Mouse (Mus musculus): ENCODE data around the gene Nt5c3b. TPM values are rescaled to one million over a fixed set of nuclear protein-coding genes. Genes with fewer than 3 reads are reported as not detected.

The Nt5c3b gene
- polyA plus RNA-seq (2015; fragmentation: Nextera tagmentation; extraction: Ambion mirVana), result 158 and 167 TPM in 2 replicates

DNA sequence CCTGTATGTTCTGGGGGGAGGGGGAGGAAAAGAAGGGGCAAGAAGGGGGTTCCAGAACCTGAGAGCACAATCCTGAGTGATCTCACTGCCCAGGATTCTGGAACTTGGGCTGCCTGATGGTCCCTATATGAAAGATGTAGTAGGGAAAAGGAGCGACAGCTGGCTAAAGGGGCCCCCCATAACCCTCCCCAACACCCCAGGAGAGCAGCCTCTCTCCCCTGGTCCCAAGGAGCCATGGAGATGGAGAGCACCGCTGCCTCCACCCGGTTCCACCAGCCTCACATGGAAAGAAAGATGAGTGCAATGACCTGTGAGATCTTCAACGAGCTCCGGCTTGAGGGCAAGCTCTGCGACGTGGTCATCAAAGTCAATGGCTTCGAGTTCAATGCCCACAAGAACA, at the start of gene Nt5c3b, which contains the start of gene Klhl10:
Gene Nt5c3b (minus strand): TSS at position 12 of the 400 bp plus-strand sequence.
Gene Klhl10 (plus strand): TSS at position 121 of the 400 bp plus-strand sequence.
- H3K36me3 ChIP-seq, result peaks cover 23% of the 10 kb centered on the region
- H3K9ac ChIP-seq, result peak within 1 kb of the TSS; percentile 94
- H3K27ac ChIP-seq, result peak within 1 kb of the TSS; percentile 63
- H3K9me3 ChIP-seq, result no peaks in the 10 kb centered on the region
- peaks cover 14% of the 10 kb centered on the region for H3K4me1 ChIP-seq
- H3K4me2 ChIP-seq, result peak within 1 kb of the TSS; percentile 70
- 80% methylated on average over 8 of the region's 8 CpGs for WGBS
- peak within 1 kb of the TSS; percentile 82 for H3K4me3 ChIP-seq
- ATAC-seq (ENCODE audit: insufficient number of reproducible peaks, insufficient read depth, low FRiP score, low TSS enrichment, low read depth), result no peak
- H3K27me3 ChIP-seq, result no peaks in the 10 kb centered on the region

DNA sequence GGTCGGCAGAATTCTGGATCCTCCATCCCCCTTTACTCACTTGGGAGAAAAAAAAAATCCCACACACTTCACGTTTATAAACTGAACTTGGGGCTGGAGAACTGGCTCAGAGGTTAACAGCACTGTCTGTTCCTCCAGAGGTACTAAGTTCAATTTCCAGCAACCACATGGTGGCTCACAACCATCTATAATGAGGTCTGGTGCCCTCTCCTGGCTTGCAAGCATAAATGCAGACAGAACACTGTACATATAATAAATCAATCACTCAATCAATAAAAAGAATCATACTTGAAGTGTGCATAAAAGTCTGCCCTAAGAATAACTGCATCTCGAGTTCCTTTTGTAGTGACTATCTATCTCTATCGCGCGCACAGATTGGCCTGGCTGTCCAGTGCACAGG, 49.3 kb upstream of the Nt5c3b start:
- Histone ChIP-seq H3K4me3 (no peak overlapping the region), H3K27ac (no peak overlapping the region), H3K9me3 (no peaks in the 10 kb centered on the region), H3K36me3 (peaks cover 95% of the 10 kb centered on the region), H3K4me2 (no peak overlapping the region), H3K9ac (no peak overlapping the region), H3K4me1 (no peaks in the 10 kb centered on the region), H3K27me3 (no peaks in the 10 kb centered on the region)
- no peak for ATAC-seq (ENCODE audit: insufficient number of reproducible peaks, insufficient read depth, low FRiP score, low TSS enrichment, low read depth)
- WGBS, result 87% methylated on average over 6 of the region's 6 CpGs

DNA sequence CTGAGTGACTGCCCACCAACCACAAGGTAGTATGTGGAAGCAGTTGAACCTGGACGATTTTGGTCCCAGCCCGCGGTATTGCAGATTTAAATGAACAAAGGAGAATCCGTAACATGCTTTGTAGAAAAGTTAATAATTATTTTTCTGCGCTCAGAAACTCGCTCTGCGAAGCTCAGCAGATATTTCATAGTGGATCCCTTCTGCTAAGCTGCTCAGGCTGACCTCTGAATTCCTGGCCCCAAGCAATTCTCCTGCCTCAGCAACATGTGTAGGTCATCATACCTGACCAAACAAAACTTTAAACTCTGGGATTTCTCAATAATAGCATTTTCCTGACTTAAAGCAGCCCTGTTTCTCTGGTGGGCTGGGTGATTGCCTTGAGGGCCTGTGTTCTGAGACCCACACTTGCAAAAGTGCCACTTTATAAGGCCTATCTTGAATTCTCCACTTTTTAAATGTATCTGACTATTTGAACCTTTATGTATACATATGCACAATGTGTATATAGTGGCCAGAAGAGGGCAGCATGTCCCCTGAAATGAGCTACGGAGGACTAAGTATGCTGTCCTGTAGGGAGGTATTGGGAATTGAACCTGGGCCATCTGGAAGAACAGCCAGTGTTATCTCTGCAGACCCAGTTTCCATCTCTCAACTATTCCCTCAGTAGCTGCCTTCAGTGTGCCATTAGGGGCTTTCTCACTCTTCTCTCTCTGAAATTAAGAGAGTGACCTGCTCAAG, 44.4 kb upstream of the Nt5c3b start:
- H3K9me3 ChIP-seq, result no peaks in the 10 kb centered on the region
- H3K9ac ChIP-seq, result no peak overlapping the region
- 86% methylated on average over 8 of the region's 8 CpGs for WGBS
- no peak overlapping the region for H3K4me2 ChIP-seq
- H3K36me3 ChIP-seq, result peaks cover 98% of the 10 kb centered on the region
- no peak for ATAC-seq (ENCODE audit: insufficient number of reproducible peaks, insufficient read depth, low FRiP score, low TSS enrichment, low read depth)
- no peak overlapping the region for H3K4me3 ChIP-seq
- H3K27me3 ChIP-seq, result no peaks in the 10 kb centered on the region
- no peaks in the 10 kb centered on the region for H3K4me1 ChIP-seq
- H3K27ac ChIP-seq, result no peak overlapping the region

DNA sequence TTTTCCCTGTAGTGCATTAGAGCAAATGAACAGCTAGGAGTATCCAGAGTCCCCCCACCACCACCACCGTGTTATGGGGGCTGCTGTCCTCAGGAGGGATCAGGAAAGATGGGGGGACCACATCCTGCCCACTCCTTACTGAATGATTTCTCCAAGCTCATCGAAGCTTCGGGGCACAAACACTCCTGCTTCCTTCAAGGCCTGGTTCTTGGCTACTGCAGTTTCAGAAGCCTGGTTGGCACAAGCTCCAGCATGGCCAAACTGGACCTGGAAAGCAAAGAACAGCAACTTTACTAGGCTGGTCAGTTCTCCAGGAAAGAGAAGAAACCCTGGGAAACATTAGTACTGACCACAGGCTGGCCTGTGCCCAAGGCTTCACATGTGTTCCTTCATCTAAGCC, 42.9 kb upstream of the Nt5c3b start:
- no peaks in the 10 kb centered on the region for H3K9me3 ChIP-seq
- no peaks in the 10 kb centered on the region for H3K27me3 ChIP-seq
- WGBS, result 98% methylated on average over 3 of the region's 3 CpGs
- no peak overlapping the region for H3K9ac ChIP-seq
- peaks cover 98% of the 10 kb centered on the region for H3K36me3 ChIP-seq
- no peaks in the 10 kb centered on the region for H3K4me1 ChIP-seq
- no peak overlapping the region for H3K27ac ChIP-seq
- H3K4me2 ChIP-seq, result no peak overlapping the region
- H3K4me3 ChIP-seq, result no peak overlapping the region
- no peak for ATAC-seq (ENCODE audit: insufficient number of reproducible peaks, insufficient read depth, low FRiP score, low TSS enrichment, low read depth)

DNA sequence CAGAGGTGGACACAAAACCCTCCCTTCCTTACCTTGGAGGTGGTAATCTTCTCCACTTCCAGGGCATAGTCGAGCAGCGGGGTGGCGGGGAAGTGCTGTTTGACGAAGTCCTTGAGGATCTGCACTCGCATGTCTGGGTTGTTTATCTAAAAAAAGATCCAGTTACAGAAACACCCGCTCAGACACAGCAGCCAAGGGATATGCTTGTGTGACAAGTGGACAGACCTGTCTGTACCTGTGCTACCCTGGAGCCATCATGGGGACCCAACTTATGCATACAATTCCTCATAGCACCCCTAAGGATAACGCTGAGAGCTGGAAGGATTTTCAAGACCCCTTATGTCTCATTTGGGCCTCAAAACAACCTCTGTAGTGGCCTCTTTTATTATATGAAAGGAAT, 37.5 kb upstream of the Nt5c3b start:
- H3K4me3 ChIP-seq, result no peak overlapping the region
- H3K9me3 ChIP-seq, result no peaks in the 10 kb centered on the region
- ATAC-seq (ENCODE audit: insufficient number of reproducible peaks, insufficient read depth, low FRiP score, low TSS enrichment, low read depth), result no peak
- 70% methylated on average over 7 of the region's 7 CpGs for WGBS
- H3K9ac ChIP-seq, result peak overlapping the region; percentile 3; the same call in 1 of the 2 replicates
- H3K27me3 ChIP-seq, result no peaks in the 10 kb centered on the region
- no peaks in the 10 kb centered on the region for H3K4me1 ChIP-seq
- peaks cover 77% of the 10 kb centered on the region for H3K36me3 ChIP-seq
- no peak overlapping the region for H3K4me2 ChIP-seq
- no peak overlapping the region for H3K27ac ChIP-seq

DNA sequence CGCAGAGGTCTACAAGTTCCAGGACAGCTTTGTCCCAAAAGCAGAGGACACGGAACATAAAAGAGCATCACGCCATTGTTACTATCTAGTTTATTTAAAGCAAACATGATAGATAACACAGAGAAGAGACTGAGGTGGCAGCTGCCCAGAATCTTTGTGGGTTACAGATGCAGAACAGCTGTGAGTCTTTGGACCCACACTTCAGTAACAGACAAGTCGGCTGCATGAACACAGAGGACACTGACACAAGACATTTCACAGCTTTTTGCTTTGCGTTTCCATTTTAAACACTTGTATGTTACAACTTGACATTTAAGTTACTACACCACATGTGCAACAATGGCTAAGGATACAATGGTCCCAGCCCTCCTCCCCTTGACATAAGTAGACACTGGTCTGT, 34.7 kb upstream of the Nt5c3b start:
- 90% methylated on average over 5 of the region's 5 CpGs for WGBS
- no peak overlapping the region for H3K9ac ChIP-seq
- no peaks in the 10 kb centered on the region for H3K27me3 ChIP-seq
- H3K4me3 ChIP-seq, result no peak overlapping the region
- no peak overlapping the region for H3K27ac ChIP-seq
- ATAC-seq (ENCODE audit: insufficient number of reproducible peaks, insufficient read depth, low FRiP score, low TSS enrichment, low read depth), result no peak
- H3K9me3 ChIP-seq, result no peaks in the 10 kb centered on the region
- H3K36me3 ChIP-seq, result peaks cover 50% of the 10 kb centered on the region
- H3K4me1 ChIP-seq, result peaks cover under 1% of the 10 kb centered on the region; the same call in 1 of the 2 replicates
- H3K4me2 ChIP-seq, result no peak overlapping the region

DNA sequence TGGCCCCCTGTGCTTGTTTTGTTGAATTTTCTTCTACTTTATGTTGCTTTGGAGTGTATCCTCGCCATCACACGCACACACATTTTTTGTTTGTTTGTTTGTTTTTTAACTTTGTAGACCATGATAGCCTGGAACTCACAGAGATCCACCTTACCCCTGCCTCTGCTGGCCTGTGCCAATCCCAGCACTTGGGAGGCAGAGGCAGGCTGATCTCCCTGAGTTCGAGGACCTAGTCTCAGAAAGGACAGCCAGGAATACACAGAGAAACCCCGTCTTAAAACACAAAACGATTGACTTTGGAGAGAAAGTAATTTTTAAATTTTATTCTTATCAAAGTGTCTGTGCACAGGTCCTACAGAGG, 31.3 kb upstream of the Nt5c3b start:
- 31% methylated on average over 5 of the region's 5 CpGs for WGBS
- Histone ChIP-seq H3K27me3 (no peaks in the 10 kb centered on the region), H3K9ac (peak overlapping the region; percentile 97; the same call in 1 of the 2 replicates), H3K4me2 (peak overlapping the region; percentile 92), H3K9me3 (no peaks in the 10 kb centered on the region), H3K4me1 (peaks cover 16% of the 10 kb centered on the region), H3K27ac (0 out of 2 replicates have a peak overlapping the region, but pooled peaks have one; percentile 23), H3K4me3 (peak overlapping the region; percentile 80), H3K36me3 (peaks cover 20% of the 10 kb centered on the region)
- ATAC-seq (ENCODE audit: insufficient number of reproducible peaks, insufficient read depth, low FRiP score, low TSS enrichment, low read depth), result no peak

DNA sequence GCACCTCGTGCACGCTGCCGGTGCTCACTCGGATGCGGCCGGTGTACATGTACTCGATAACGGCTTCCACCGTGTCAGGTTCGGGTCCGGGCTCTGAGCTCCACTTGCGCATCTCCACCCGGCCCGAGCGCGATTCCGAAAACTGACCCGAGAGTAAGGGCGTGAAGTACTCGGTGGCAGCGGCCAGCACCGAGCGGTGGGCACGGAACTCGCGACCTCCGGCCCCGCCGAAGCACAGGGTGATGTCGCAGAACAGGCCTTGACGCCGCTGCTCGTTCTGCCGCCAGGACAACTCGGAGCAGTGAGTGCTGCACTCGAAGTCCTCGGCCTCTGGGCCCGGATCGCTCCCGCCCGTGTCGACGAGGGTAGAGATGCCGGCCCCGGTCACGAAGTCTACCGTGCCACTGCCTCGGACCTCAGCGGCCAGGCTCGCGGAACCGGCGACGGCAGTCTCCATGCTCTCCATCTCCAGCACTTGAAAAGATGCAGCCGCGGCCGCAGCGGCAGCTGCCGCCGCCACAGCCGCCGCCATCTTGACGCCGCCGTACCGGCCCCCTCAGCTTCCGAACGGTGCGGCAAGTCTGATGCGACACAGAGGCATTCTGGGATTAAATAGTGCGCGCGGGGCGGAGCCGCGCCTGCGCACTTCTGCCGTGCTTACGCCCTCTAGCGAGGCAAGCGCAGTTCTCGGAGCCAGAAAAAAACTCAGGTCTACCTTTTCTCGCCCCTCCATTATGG, 30.8 kb upstream of the Nt5c3b start, which contains the start of gene Klhl11:
Gene Klhl11 (minus strand): TSS at position 545 of the 738 bp plus-strand sequence.
- peak within 1 kb of the TSS; percentile 97 for H3K9ac ChIP-seq
- H3K4me1 ChIP-seq, result peaks cover 16% of the 10 kb centered on the region
- H3K4me3 ChIP-seq, result peak within 1 kb of the TSS; percentile 80
- H3K27ac ChIP-seq, result peak within 1 kb of the TSS; percentile 83
- no peaks in the 10 kb centered on the region for H3K27me3 ChIP-seq
- under 1% methylated on average over 83 of the region's 83 CpGs for WGBS
- no peaks in the 10 kb centered on the region for H3K9me3 ChIP-seq
- peak within 1 kb of the TSS; percentile 92 for H3K4me2 ChIP-seq
- ATAC-seq (ENCODE audit: insufficient number of reproducible peaks, insufficient read depth, low FRiP score, low TSS enrichment, low read depth), result peak; percentile 80
- peaks cover 20% of the 10 kb centered on the region for H3K36me3 ChIP-seq

DNA sequence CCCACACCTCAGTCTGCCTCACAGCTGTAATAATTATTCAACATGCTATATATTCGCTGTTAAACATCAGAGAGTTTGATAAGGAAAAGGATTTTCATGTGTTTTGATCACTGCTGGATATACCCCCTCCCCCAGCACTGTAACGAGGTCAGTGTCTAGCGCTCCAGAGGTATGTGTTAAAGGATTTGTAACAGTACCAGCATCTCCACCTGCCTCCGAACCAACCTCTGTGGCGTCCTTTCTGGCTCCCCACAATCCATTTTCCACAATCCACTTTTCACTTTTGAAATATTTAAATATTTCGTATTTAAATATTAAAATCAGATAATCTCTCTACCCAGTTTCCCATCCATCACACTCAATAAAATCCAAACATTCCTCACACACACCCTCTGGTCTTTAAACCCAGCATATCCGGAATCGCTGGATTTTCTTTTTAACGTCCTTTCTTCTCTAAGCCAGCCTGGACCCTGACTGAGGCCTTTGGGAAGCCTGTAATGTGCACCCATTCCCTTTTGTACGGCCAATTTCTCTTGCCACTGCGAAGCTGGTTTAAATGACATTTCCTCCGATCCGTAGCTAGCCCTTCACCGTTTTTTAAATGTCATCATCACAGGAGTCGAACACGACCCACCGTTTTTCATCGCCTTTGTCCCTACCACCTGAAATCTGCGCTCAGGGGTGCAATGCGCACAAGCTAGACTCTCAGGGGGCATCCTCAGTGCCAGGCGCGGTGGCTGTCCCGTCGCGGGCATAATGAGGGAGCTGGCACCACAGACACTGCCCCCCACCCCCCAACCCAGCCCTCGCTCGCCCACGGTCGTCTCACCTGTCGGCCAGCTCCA, 30.0 kb upstream of the Nt5c3b start:
- Histone ChIP-seq H3K4me1 (peaks cover 16% of the 10 kb centered on the region), H3K27ac (no peak overlapping the region), H3K36me3 (peaks cover 20% of the 10 kb centered on the region), H3K4me2 (peak overlapping the region; percentile 92), H3K9me3 (no peaks in the 10 kb centered on the region), H3K27me3 (no peaks in the 10 kb centered on the region), H3K4me3 (peak overlapping the region; percentile 80), H3K9ac (peak overlapping the region; percentile 97)
- WGBS, result 4% methylated on average over 30 of the region's 30 CpGs
- 0 out of 2 replicates have a peak, but pooled peaks have one; percentile 12 for ATAC-seq (ENCODE audit: insufficient number of reproducible peaks, insufficient read depth, low FRiP score, low TSS enrichment, low read depth)

DNA sequence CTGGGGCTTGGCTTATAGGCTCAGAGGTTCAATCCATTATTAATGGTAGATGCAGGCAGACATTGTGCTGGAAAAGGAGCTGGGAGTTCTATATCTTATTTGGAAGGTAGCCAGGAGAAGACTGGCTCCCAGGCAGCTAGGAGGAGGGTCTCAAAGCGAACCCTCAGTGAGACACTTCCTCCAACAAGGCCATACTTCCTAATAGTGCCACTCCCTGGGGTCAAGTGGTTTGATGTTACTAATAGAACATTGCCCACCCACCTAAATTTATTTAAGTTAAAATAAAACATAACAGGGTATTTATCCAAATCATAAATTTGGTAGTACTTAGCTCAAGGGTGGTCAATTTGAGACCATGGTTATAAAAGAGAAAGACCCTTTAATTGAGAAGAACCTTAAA, 24.2 kb upstream of the Nt5c3b start:
- Histone ChIP-seq H3K4me1 (peaks cover 18% of the 10 kb centered on the region), H3K27me3 (no peaks in the 10 kb centered on the region), H3K36me3 (peaks cover 43% of the 10 kb centered on the region), H3K9ac (no peak overlapping the region), H3K9me3 (no peaks in the 10 kb centered on the region), H3K27ac (no peak overlapping the region), H3K4me3 (no peak overlapping the region), H3K4me2 (no peak overlapping the region)
- no peak for ATAC-seq (ENCODE audit: insufficient number of reproducible peaks, insufficient read depth, low FRiP score, low TSS enrichment, low read depth)
- 90% methylated on average over 1 of the region's 1 CpGs for WGBS

DNA sequence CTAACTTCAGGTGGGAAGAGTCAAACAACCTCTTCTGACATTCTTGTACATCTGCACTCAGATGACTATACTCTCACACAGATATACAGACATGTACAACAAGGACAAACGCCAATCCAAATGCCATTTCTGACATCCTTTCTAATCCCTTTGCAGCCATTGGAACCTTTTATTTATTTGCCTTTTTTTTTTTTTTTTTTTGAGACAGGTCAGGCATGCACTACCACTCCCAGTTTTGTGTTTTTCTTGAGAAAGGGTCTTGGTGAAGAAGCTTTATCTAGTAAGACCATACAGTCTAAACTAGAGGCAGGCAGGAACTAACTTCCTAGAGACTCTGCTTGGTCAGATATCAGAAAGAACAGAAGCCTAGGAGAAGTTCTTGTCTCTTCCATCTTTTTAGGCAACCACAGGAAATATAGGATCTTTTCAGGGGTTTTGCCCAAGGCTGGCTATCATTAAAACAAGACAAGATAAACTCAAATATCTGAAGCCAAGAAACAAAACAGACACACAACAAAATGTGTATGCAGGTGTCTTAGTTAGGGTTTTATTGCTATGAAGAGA, 23.7 kb upstream of the Nt5c3b start:
- no peak overlapping the region for H3K4me3 ChIP-seq
- no peak overlapping the region for H3K4me2 ChIP-seq
- H3K27me3 ChIP-seq, result no peaks in the 10 kb centered on the region
- ATAC-seq (ENCODE audit: insufficient number of reproducible peaks, insufficient read depth, low FRiP score, low TSS enrichment, low read depth), result no peak
- no peak overlapping the region for H3K9ac ChIP-seq
- no peak overlapping the region for H3K27ac ChIP-seq
- H3K4me1 ChIP-seq, result peaks cover 12% of the 10 kb centered on the region
- no peaks in the 10 kb centered on the region for H3K9me3 ChIP-seq
- 88% methylated on average over 1 of the region's 1 CpGs for WGBS
- peaks cover 47% of the 10 kb centered on the region for H3K36me3 ChIP-seq
